Mouse (Mus musculus) ovary, postnatal 14 days (tissue): Measurements from ENCODE around the gene Ncam2.

Experiments
- DNase-seq: peaks from one replicate; pipeline ENCODE4 v3.0.0; 2022; ENCODE audit warnings: low spot score

Ncam2 gene

GRCm38 (mm10) chr16:81650286-81650685 is 449.8 kb downstream of the Ncam2 start:
- DNase-seq = no peak

- DNase-seq = no peak
Observed at GRCm38 (mm10) chr16:81651550-81651949, 451.1 kb downstream of the Ncam2 start.

DNA sequence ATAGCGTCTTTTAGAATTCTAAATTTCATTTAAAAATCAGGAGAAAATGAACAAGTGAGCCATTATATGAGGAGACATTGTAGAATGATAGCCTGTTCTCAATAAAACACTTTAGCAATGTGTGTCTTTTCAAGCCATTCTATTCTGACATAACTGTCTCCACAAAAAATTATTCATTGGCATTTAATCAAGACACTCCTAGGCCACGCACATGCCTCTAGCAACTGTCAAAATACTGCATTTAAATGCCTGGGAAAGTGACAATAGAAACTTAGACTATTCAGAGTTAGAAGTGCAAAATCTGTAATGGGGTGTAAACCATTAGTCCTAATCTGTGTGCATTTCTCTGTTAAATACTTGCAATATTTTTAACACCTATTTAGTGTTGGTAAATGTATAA is 456.1 kb downstream of the Ncam2 start:
- no peak for DNase-seq

DNA sequence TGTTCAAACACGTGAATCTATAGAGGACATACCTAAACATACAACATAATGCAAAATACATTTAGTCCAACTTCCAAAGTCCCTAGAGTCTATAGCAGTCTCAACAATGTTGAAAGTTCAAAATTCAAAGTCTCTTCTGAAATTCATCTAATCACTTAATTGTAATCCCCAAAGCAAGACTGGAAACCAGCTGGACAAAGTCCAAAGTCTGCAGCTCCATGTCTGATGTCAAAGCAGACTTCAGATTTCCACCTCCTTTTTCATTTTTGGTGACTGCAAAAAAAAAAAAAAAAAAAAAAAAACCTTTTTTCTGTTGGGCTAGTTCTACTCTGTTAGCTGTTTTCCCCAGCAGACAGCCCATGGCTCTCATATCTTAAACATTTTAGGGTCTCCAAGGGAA is 473.4 kb downstream of the Ncam2 start:
- no peak for DNase-seq

- no peak for DNase-seq
Observed at GRCm38 (mm10) chr16:81675546-81675945, 475.0 kb downstream of the Ncam2 start.
